Mouse (Mus musculus): ENCODE results near the gene Bmper. TPM values are rescaled to one million over a fixed set of nuclear protein-coding genes. Genes with fewer than 3 reads are reported as not detected.

Gene Bmper
- polyA plus RNA-seq, 1 experiment from 2014 or later, result 8.4 TPM

GRCm38 (mm10) chr9:23390118-23390517 is 167.2 kb downstream of the Bmper start:
- Histone ChIP-seq H3K4me3 (replicated peaks; ENCODE audit: low read length) (no peak overlapping the region), H3K27me3 (ENCODE audit: control insufficient read depth, insufficient read depth, low read length) (no peaks in the 10 kb centered on the region), H3K9ac (no peak overlapping the region), H3K4me1 (replicated peaks; ENCODE audit: control insufficient read depth, insufficient read depth, low read length) (no peaks in the 10 kb centered on the region), H3K36me3 (replicated peaks; ENCODE audit: control insufficient read depth, insufficient read depth) (no peaks in the 10 kb centered on the region), H3K27ac (no peak overlapping the region), H3K4me2 (replicated peaks) (no peak overlapping the region), H3K9me3 (ENCODE audit: control insufficient read depth, low read length) (no peaks in the 10 kb centered on the region)
- ATAC-seq (ENCODE audit: low FRiP score) (no peak), DNase-seq (ENCODE audit: low spot score) (no peak)
- 83% methylated on average over 3 of the region's 3 CpGs for WGBS

GRCm38 (mm10) chr9:23394652-23395317 is 171.9 kb downstream of the Bmper start:
- ATAC-seq (ENCODE audit: low FRiP score) (no peak), DNase-seq (ENCODE audit: low spot score) (peak; percentile 30)
- WGBS, result 80% methylated on average over 6 of the region's 6 CpGs
- no peak overlapping the region for H3K27ac ChIP-seq
- H3K9me3 ChIP-seq (ENCODE audit: control insufficient read depth, low read length), result no peaks in the 10 kb centered on the region
- H3K27me3 ChIP-seq (ENCODE audit: control insufficient read depth, insufficient read depth, low read length), result no peaks in the 10 kb centered on the region
- no peaks in the 10 kb centered on the region for H3K36me3 ChIP-seq (replicated peaks; ENCODE audit: control insufficient read depth, insufficient read depth)
- no peak overlapping the region for H3K4me3 ChIP-seq (replicated peaks; ENCODE audit: low read length)
- H3K4me1 ChIP-seq (replicated peaks; ENCODE audit: control insufficient read depth, insufficient read depth, low read length), result no peaks in the 10 kb centered on the region
- H3K9ac ChIP-seq, result no peak overlapping the region
- H3K4me2 ChIP-seq (replicated peaks), result no peak overlapping the region

GRCm38 (mm10) chr9:23396186-23396585 is 173.3 kb downstream of the Bmper start:
- ATAC-seq (ENCODE audit: low FRiP score), result no peak
- Histone ChIP-seq H3K9me3 (ENCODE audit: control insufficient read depth, low read length) (no peaks in the 10 kb centered on the region), H3K27ac (no peak overlapping the region), H3K27me3 (ENCODE audit: control insufficient read depth, insufficient read depth, low read length) (no peaks in the 10 kb centered on the region), H3K9ac (no peak overlapping the region), H3K4me2 (replicated peaks) (no peak overlapping the region), H3K36me3 (replicated peaks; ENCODE audit: control insufficient read depth, insufficient read depth) (no peaks in the 10 kb centered on the region), H3K4me1 (replicated peaks; ENCODE audit: control insufficient read depth, insufficient read depth, low read length) (no peaks in the 10 kb centered on the region), H3K4me3 (replicated peaks; ENCODE audit: low read length) (no peak overlapping the region)
- DNase-seq (ENCODE audit: low spot score), result no peak
- 88% methylated on average over 7 of the region's 7 CpGs for WGBS

DNA sequence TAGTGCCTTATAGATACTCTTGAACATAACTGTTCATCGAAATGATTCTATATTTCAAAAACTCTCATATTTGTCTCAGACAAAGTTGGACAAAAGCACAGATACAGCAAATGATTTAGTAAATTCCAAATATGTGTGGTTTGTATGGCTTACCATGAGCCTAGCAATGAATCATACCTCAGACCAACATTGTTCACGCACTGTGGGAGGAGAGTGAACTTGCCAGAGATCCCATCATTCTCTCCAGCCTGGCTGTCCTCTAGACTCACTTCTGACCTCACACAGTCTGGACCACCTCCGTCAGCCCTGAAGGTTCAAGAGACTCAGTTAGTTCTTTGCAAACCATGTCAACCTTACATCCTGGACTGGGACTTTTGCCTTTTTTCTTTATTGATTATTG is 175.0 kb downstream of the Bmper start:
- 95% methylated on average over 3 of the region's 3 CpGs for WGBS

DNA sequence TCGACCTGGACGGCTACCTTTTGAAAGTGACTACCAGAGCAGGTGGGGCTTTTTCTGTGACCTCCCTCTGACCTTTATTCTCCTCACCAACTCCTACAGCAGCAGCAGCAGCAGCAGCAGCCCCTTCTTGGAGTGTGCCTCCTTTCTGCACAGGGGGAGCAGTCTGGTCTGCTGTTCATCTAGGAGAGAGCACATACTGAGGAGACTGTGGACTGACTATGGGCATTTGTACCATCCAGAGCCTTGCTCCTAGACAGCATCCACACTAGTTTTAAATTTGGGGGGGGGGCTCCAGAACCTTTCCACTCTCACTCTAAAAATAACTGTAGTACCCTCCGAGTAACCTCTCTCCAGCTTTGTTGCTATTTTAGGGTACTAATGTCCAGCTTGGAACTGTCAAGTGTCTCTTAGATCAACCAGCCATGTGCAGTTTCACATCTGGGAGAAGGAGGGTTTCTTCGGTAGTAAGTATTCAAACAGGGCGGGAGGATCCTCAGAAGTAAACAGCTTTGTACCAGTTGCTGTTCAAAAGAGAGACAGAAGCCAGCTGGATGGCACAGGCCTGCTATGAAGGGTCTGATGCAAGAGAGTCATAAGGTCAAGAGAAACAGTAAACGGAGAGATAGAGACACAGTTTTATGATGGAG is 176.9 kb downstream of the Bmper start:
- ATAC-seq (ENCODE audit: low FRiP score) (no peak), DNase-seq (ENCODE audit: low spot score) (no peak)
- no peak overlapping the region for H3K9ac ChIP-seq
- H3K4me2 ChIP-seq (replicated peaks), result no peak overlapping the region
- H3K4me1 ChIP-seq (replicated peaks; ENCODE audit: control insufficient read depth, insufficient read depth, low read length), result no peaks in the 10 kb centered on the region
- no peaks in the 10 kb centered on the region for H3K36me3 ChIP-seq (replicated peaks; ENCODE audit: control insufficient read depth, insufficient read depth)
- WGBS, result 79% methylated on average over 6 of the region's 6 CpGs
- no peaks in the 10 kb centered on the region for H3K9me3 ChIP-seq (ENCODE audit: control insufficient read depth, low read length)
- no peaks in the 10 kb centered on the region for H3K27me3 ChIP-seq (ENCODE audit: control insufficient read depth, insufficient read depth, low read length)
- H3K4me3 ChIP-seq (replicated peaks; ENCODE audit: low read length), result no peak overlapping the region
- H3K27ac ChIP-seq, result no peak overlapping the region

More for the DNA sequence above, 175.0 kb downstream of the Bmper start:
- Histone ChIP-seq H3K27me3 (ENCODE audit: control insufficient read depth, insufficient read depth, low read length) (no peaks in the 10 kb centered on the region), H3K36me3 (replicated peaks; ENCODE audit: control insufficient read depth, insufficient read depth) (no peaks in the 10 kb centered on the region), H3K4me3 (replicated peaks; ENCODE audit: low read length) (no peak overlapping the region), H3K27ac (no peak overlapping the region), H3K9me3 (ENCODE audit: control insufficient read depth, low read length) (no peaks in the 10 kb centered on the region), H3K4me2 (replicated peaks) (no peak overlapping the region), H3K4me1 (replicated peaks; ENCODE audit: control insufficient read depth, insufficient read depth, low read length) (no peaks in the 10 kb centered on the region), H3K9ac (no peak overlapping the region)
- ATAC-seq (ENCODE audit: low FRiP score), result no peak
- DNase-seq (ENCODE audit: low spot score), result no peak

GRCm38 (mm10) chr9:23407416-23407815 is 184.5 kb downstream of the Bmper start:
- Histone ChIP-seq H3K36me3 (replicated peaks; ENCODE audit: control insufficient read depth, insufficient read depth) (no peaks in the 10 kb centered on the region), H3K4me3 (replicated peaks; ENCODE audit: low read length) (no peak overlapping the region), H3K9me3 (ENCODE audit: control insufficient read depth, low read length) (no peaks in the 10 kb centered on the region), H3K9ac (no peak overlapping the region), H3K27ac (no peak overlapping the region), H3K4me1 (replicated peaks; ENCODE audit: control insufficient read depth, insufficient read depth, low read length) (no peaks in the 10 kb centered on the region), H3K4me2 (replicated peaks) (no peak overlapping the region), H3K27me3 (ENCODE audit: control insufficient read depth, insufficient read depth, low read length) (no peaks in the 10 kb centered on the region)
- no peak for ATAC-seq (ENCODE audit: low FRiP score)
- DNase-seq (ENCODE audit: low spot score), result no peak
- 86% methylated on average over 6 of the region's 6 CpGs for WGBS

DNA sequence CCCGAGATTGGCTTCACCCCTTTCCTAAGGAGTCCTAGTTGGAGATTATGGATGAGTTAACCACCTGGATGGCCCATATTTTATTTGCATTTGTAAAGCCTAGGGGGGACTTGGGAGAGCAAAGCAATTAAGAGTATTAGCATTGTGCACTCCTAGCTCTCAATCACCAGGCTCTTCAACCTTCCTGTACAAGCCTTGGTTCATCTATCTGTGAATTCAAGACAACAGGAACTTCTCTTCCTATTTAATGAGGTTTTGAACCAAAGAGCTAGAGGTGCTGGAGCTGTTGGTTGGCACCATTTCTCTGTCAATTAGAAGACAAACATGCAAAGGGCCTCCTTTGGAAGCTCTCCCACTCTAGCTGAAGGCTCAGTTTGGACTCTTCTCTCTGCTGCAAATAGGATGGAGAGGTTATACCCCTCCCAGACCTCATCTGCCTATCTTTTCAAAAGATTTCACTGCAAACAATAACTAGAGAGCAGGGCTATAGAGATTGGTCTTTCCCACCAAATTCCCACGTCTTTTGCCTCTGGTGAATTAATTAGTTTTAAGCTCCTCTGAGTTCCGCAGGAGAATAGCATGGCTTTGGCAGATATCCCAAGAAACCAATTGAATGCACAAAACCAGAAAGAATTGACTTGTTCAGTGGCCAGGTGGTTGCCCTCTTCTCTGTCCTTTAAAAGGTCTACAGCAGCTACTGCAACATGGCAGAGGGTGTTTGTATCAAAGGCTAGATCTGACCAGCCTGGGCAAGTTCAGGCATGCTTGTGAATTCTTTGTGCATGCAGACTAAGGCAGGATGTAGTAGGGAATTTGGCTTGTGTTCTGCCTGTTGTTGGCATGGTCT is 185.3 kb downstream of the Bmper start:
- no peak overlapping the region for H3K4me2 ChIP-seq (replicated peaks)
- H3K36me3 ChIP-seq (replicated peaks; ENCODE audit: control insufficient read depth, insufficient read depth), result no peaks in the 10 kb centered on the region
- no peaks in the 10 kb centered on the region for H3K9me3 ChIP-seq (ENCODE audit: control insufficient read depth, low read length)
- no peak overlapping the region for H3K27ac ChIP-seq
- 53% methylated on average over 3 of the region's 3 CpGs for WGBS
- DNase-seq (ENCODE audit: low spot score) (no peak), ATAC-seq (ENCODE audit: low FRiP score) (peak; percentile 34; the same call in 1 of the 2 replicates)
- no peaks in the 10 kb centered on the region for H3K4me1 ChIP-seq (replicated peaks; ENCODE audit: control insufficient read depth, insufficient read depth, low read length)
- H3K9ac ChIP-seq, result no peak overlapping the region
- no peak overlapping the region for H3K4me3 ChIP-seq (replicated peaks; ENCODE audit: low read length)
- no peaks in the 10 kb centered on the region for H3K27me3 ChIP-seq (ENCODE audit: control insufficient read depth, insufficient read depth, low read length)

DNA sequence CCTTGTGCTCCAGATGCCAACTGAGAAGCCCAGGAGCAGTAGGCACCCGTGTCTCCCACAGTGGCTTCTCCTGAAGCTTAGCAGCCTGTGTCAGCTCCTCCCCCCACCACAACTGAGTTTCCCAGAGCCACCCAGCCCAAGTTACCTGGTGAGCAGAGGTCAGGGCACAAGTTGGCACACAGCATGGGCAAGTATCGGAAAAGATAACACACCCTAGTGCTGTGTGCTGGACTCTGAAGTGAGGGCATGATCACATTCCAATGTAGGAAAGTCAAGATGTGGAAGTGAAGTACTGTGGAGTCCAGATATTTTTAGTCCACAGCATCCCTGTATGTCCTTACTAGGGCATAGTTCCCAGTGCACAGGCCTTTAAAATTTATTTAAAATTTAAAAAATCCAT is 187.7 kb downstream of the Bmper start:
- Histone ChIP-seq H3K27me3 (ENCODE audit: control insufficient read depth, insufficient read depth, low read length) (no peaks in the 10 kb centered on the region), H3K4me1 (replicated peaks; ENCODE audit: control insufficient read depth, insufficient read depth, low read length) (no peaks in the 10 kb centered on the region), H3K9me3 (ENCODE audit: control insufficient read depth, low read length) (peaks cover 2% of the 10 kb centered on the region; the same call in 1 of the 2 replicates), H3K9ac (no peak overlapping the region), H3K27ac (no peak overlapping the region), H3K4me3 (replicated peaks; ENCODE audit: low read length) (no peak overlapping the region), H3K36me3 (replicated peaks; ENCODE audit: control insufficient read depth, insufficient read depth) (no peaks in the 10 kb centered on the region), H3K4me2 (replicated peaks) (no peak overlapping the region)
- no peak for ATAC-seq (ENCODE audit: low FRiP score)
- no peak for DNase-seq (ENCODE audit: low spot score)
- 89% methylated on average over 2 of the region's 2 CpGs for WGBS

DNA sequence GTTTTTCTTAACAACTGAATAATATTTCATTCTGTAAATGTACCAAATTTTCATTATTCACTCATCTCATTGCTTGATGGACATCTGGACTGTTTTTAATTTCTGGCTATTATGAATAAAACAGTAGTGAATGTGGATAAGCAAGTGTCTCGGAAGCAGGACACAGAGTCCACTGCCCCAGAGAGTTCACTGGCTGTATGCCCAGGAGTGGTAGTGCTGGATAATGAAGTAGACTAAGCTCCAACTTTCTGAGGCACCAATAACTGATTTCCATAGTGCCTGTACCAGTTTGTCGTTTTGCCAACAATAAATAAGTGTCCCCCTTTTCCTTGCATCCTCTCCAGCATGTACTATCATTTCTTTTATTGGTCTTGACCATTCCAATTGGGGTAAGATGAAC is 190.1 kb downstream of the Bmper start:
- ATAC-seq (ENCODE audit: low FRiP score) (no peak), DNase-seq (ENCODE audit: low spot score) (no peak)
- Histone ChIP-seq H3K36me3 (replicated peaks; ENCODE audit: control insufficient read depth, insufficient read depth) (no peaks in the 10 kb centered on the region), H3K27ac (no peak overlapping the region), H3K4me2 (replicated peaks) (no peak overlapping the region), H3K4me1 (replicated peaks; ENCODE audit: control insufficient read depth, insufficient read depth, low read length) (no peaks in the 10 kb centered on the region), H3K9me3 (ENCODE audit: control insufficient read depth, low read length) (peaks cover 9% of the 10 kb centered on the region), H3K4me3 (replicated peaks; ENCODE audit: low read length) (no peak overlapping the region), H3K9ac (no peak overlapping the region), H3K27me3 (ENCODE audit: control insufficient read depth, insufficient read depth, low read length) (no peaks in the 10 kb centered on the region)
- WGBS, result 75% methylated on average over 2 of the region's 2 CpGs

All from hindbrain, embryonic 14.5 days (tissue).